Mouse (Mus musculus) embryo, embryonic 10.5 days (tissue): Measurements from ENCODE around the gene 4930469K13Rik.

Experiments used
- DNase-seq: peaks from one replicate; pipeline ENCODE4 v3.0.0-alpha.2; 2015; ENCODE audit warnings: low spot score

The 4930469K13Rik gene

DNA sequence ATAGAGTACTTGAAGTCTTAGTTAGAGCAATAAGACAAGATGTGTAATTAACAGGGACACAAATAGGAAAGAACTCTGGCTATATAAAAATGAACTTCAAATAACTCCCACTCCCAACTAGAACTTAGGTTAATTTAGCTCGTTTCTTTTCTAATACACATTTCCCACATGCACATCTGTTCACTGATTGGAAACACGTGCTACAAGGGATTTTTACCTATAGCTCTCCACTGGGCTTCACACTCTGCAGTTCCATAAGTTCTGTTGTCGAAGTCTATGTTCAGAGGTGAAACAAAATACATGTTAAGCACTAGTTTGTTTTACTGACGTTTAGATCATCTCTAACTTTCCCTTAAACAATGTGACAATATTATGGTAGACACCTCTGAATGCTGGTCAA, 118.2 kb downstream of the 4930469K13Rik start:
- DNase-seq: no peak

DNA sequence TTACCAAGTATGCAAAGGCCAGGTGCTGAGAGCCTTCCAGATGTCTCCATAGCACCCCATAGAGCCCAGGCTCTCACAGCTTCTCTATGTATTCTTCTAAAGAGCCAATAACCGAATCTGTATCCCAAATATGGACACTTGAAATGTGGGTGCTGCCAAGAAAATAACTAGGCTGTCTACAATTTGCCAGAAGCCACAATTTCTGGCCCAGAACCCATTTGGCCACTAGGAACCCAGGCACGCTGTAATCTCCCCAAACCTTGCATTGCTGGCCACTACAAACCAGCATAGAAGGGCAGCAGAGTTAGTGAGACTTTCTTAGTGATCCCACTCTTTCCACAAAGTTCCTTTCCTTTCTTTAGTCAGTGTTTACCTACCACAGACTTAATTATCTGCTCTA, 123.2 kb downstream of the 4930469K13Rik start:
- no peak for DNase-seq

GRCm38 (mm10) chr11:33974341-33975040, 123.9 kb downstream of the 4930469K13Rik start:
- no peak for DNase-seq

DNA sequence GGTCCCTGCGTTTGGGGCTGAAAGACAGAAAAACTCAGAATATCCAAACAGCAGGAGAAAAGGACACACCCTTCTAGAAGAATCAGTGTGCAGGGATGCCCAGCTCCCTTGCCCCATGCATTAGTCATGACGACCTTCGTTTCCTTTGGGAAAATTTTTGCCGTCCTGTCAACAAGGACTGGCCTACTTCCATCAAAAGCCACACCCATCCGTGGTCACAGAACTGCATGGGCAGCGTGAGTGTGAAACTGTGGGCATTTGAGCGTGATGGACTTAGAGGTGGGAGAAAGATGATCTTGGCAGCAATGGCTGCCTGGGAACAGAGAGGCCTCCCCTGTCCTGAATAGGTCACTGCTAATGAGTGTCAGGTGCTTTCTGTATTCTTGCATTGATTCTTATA, 126.2 kb downstream of the 4930469K13Rik start:
- no peak for DNase-seq

DNA sequence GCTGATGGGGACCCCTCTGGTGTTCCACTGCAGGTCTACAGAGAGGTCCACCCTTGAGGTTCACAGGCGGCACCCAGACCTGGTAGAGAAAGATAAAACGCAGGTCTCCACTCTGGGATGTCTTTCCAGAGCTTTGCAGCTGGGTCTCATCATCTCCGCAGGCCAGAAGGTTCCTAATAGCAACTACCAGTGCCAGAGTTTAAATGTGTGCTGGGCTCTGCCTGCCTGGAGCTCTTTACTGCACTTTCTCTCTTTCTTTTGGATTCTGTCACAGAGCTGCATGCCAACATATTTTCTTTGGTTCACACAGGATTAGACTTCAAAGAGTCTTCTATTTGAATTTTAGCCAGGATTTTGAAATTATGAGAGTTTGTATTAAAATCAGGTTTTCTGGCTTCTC, 129.2 kb downstream of the 4930469K13Rik start:
- no peak for DNase-seq

DNA sequence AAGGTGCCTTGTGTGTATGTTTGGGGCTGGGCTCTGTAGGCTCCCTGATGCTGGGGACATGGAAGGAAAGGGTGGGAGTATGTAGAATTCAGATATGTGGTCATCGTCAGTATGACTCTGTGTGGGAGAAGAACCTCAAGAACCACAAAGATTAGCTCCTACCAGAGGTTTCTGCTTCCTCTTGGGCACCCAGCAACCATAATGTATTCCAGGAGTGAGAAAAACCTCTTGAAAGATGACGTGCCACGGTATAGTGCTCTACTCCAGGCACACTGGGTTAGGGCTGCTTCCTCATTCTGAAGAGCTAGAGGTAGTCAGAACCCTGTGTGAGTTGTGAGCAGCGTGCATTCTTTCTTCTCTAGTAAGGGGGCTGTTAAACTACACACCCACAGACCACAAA, 130.6 kb downstream of the 4930469K13Rik start:
- no peak for DNase-seq

DNA sequence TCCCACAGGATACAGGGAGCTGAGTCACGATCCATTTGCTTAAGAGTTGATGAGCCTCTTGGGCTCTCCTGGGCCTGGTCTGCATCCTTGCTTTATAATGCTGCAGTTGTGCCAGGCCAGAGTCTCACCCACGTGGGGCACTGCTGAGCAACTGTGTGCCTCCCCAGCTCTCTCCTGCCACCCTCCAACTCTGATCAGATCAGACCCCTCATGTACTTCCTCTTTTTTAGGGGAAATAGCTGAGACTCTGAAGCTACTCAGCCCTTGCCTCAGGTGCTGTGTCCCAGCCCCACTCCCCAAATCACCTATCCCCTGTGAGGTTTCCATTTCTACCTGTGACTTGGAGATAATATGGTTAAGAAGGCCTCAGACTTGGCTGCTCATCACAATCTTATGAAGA, 133.0 kb downstream of the 4930469K13Rik start:
- no peak for DNase-seq

DNA sequence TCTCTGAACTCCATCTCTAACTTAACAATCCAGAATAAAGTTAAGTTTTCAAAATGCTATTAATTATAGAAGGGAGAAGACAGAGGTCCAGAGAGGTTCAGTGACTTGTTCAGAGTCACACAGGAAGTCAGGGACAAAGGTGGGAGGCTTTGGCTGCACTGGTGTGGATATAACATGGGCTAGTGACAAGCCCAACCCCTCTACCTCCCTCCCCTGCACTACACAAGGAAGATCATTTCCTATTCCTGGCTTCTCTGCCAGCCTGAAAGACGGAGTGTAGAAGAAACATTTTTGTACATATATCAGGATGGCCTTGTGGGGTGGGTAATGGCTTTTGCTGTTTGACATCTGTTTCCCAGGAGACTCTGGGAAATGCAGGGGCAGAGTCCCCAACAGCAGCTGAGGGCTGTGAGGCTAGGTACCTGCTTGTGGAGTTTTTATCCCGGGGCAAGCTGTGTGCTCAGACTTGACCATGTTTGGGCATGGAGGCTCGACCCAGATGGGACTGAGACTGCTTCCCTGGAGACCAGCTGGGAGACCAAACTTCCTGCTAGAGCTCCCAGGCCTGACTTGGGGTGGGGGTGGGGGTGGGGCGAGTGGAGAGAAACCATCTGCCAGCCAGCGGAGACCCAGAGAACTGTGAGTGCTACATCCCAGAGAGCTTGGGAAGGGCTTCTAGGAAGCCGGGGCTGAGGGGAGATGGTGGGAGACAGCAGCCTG, 135.5 kb downstream of the 4930469K13Rik start, which contains the start of gene Kcnmb1:
Kcnmb1 (plus strand) TSS at position 326 of the 720 bp plus-strand sequence.
- DNase-seq: peak; percentile 48

GRCm38 (mm10) chr11:33962178-33962577, 136.2 kb downstream of the 4930469K13Rik start:
- DNase-seq: no peak

GRCm38 (mm10) chr11:33958713-33959112, 139.6 kb downstream of the 4930469K13Rik start:
- DNase-seq: peak; percentile 63

- DNase-seq: no peak
These were observed 140.8 kb downstream of the 4930469K13Rik start for GRCm38 (mm10) chr11:33957595-33957994.

- DNase-seq: no peak
These were observed 141.7 kb downstream of the 4930469K13Rik start for GRCm38 (mm10) chr11:33956623-33957022.

DNA sequence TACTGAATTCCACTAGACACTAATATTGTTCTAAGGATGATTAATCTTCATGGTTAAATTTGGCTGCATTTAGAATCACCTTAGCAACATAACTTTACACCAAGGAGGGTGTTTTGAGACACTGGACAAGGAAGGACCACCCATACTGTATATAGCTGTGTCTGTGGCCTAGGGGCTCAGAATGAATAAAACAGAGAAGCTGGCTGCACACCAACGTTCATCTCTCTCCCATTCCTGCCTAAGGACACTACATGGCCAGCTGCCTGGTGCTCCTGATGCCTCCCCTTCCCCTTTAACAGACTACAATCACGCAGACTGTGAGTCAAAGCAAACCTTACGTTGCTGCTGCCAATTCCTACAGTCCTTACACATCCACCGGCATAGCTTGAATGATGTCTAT, 142.4 kb downstream of the 4930469K13Rik start:
- DNase-seq: no peak

DNA sequence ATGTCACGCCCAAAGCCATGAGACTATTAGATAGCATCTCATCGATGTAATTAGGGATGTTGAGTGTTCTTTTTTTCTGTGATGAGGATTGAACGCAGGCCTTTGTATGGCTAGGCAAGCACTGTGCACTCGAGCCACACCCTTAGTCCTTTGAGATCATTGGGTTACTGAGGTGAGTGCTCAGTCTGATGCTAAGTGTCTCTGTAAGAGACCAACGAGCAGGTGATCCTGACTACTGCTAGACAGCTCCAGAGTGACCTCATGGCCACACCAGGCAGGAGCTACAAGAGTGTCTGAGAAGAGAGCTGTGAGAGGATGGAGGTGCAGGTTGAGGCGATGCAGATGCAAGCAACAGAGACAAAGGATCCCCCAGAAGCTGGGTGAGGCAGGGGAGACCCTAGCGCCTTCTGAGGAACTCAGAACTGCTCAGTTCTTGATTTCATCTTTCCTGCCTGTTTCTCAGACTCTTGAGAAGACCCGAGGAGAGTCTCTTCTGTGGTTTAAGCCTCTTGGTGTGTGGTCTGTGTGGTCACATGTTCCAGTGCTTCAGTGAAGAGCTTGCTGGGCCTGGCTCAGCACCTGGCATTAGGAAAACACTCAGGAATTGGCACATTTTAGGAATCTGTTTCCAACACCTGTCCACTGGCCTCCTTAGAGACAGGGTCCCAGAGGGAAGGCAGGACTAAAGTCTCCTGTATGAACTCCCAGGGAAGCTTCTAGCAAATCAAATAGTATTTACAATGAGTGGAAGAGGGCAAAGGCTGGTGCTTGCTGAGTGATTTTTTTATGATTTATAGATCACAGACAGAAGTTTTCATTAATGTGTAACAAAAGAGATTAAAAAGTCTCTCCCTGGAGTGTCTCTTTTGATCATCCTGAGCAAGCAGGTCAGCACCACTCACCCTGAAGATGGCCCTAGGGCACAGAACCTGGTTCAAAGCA, 146.4 kb downstream of the 4930469K13Rik start:
- DNase-seq: no peak

- peak; percentile 50 for DNase-seq
These were observed 147.2 kb downstream of the 4930469K13Rik start for GRCm38 (mm10) chr11:33951155-33951554.

- DNase-seq: no peak
These were observed 151.9 kb downstream of the 4930469K13Rik start for GRCm38 (mm10) chr11:33946501-33946900.

- DNase-seq: no peak
These were observed 153.5 kb downstream of the 4930469K13Rik start for GRCm38 (mm10) chr11:33944786-33945328.

- peak; percentile 65 for DNase-seq
These were observed 154.1 kb downstream of the 4930469K13Rik start for GRCm38 (mm10) chr11:33944067-33944785.

- no peak for DNase-seq
These were observed 154.8 kb downstream of the 4930469K13Rik start for GRCm38 (mm10) chr11:33943565-33943964.

DNA sequence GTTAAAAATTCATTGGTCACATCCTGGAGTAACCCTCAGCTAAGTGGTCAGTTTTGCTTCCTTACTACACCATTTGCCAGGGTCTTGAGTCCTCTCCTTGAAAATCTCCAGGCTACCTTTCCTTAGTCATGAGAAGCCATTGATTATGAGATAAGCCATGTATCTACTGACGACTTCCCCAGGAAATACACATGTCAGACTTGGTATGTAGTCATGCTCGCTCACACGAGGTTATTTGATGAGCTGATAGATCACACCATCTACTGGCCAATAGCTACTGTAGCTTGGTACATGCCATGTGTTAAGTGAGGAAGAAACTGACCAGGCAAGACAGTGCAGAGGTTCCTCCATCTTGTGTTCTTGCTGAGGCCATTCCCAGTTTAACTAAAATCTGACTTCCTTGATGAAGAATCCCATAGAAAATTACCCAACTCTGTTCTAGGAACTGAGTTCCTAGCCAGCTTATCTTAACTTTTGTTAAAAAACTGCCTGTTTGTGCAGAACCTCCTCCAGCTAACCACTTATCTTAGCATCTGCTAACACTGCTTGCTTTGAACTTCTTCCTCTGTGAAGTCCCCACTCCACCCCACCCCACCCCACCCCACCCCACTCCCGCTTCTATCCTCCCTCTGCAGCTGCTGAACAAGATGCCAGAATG, 158.8 kb downstream of the 4930469K13Rik start:
- no peak for DNase-seq
